Mouse (Mus musculus) cerebellum, adult 2 months (tissue): ENCODE results near the gene B4galt2.

Experiments used
- CTCF ChIP-seq: fragments of 200-500 bp; IDR thresholded peaks from 2 replicates; pipeline ENCODE4 v1.5.1; 2011; ENCODE audit warnings: low read depth, mild to moderate bottlenecking, control low read depth, low read length, moderate library complexity, borderline replicate concordance; ENCODE audit not compliant: insufficient read depth
- POLR2A ChIP-seq: fragments of 200-500 bp; IDR thresholded peaks from 2 replicates; pipeline ENCODE4 v1.6.1; 2011; ENCODE audit warnings: low read length, control low read depth, borderline replicate concordance; ENCODE audit not compliant: insufficient read depth

- TF ChIP-seq POLR2A (no peak), CTCF (no peak)
Measured at GRCm38 (mm10) chr4:117847011-117847410, 36.3 kb downstream of the B4galt2 start.
